Mouse (Mus musculus) brain, embryonic 14.5 days (tissue): ENCODE measurements around the gene Fkbp5.

Source experiments
- CTCF ChIP-seq: fragments of 200-500 bp; IDR thresholded peaks from 2 replicates; pipeline ENCODE4 v1.5.1; 2012; ENCODE audit warnings: inconsistent platforms, mild to moderate bottlenecking, moderate library complexity, borderline replicate concordance; ENCODE audit not compliant: insufficient read depth, insufficient read length; ENCODE audit errors: extremely low read depth
- POLR2A ChIP-seq: fragments of 200-500 bp; IDR thresholded peaks from 2 replicates; pipeline ENCODE4 v1.6.1; 2012; ENCODE audit warnings: mild to moderate bottlenecking, inconsistent platforms, borderline replicate concordance; ENCODE audit not compliant: poor library complexity, insufficient read depth, insufficient read length, severe bottlenecking; ENCODE audit errors: extremely low read depth

- no peak for TF ChIP-seq POLR2A
- no peak for TF ChIP-seq CTCF
Measured at GRCm38 (mm10) chr17:28506895-28507294, 10.4 kb downstream of the Fkbp5 start.
